ENCODE assay signal across 8 mouse cellular contexts in genomic region chr5:113133080-113133491, GRCm38 (mm10). TPM values are rescaled to one million over a fixed set of nuclear protein-coding genes. Genes with fewer than 3 reads are reported as not detected.
DNase-seq lines count a peak whose midpoint lies in the region; ATAC-seq and TF ChIP-seq lines count a peak whose summit lies in the region.

No protein-coding gene starts in this region.

- H3K9me3 ChIP-seq in intestine, embryonic 16.5 days (ENCODE audit: control insufficient read depth, low read length) = no peaks in the 10 kb centered on the region

- TF ChIP-seq CTCF in lung, adult 2 months (IDR thresholded peaks at IDR 0.05; ENCODE audit: insufficient read depth, low read length) = no peak

- DNase-seq in embryo, embryonic 10.5 days (ENCODE audit: low spot score) = peak; percentile 68
- peak; percentile 67 for DNase-seq in forelimb bud, embryonic 11.5 days (ENCODE audit: low read depth, low spot score)
- DNase-seq in lung, adult 2 months = peak; percentile 38
- DNase-seq in retina, embryonic 14.5 days (ENCODE audit: low spot score) = peak; percentile 77
- DNase-seq in layer of hippocampus, postnatal 14 days (ENCODE audit: low spot score in 2 of 2) = no peak
- no peak for DNase-seq in cerebellum, postnatal 10 days

- H3K4me3 ChIP-seq in intestine, embryonic 16.5 days (ENCODE audit: low read length) = no peak overlapping the region
- H3K4me3 ChIP-seq in lung, adult 2 months (replicated peaks; ENCODE audit: extremely low read depth, low read depth, low read length) = no peak overlapping the region

- peaks cover 52% of the 10 kb centered on the region for H3K4me1 ChIP-seq in intestine, embryonic 16.5 days (ENCODE audit: control insufficient read depth, insufficient read depth, low read length)
- peaks cover 23% of the 10 kb centered on the region for H3K4me1 ChIP-seq in lung, adult 2 months (ENCODE audit: control insufficient read depth, insufficient read depth, low read length)

- peak; percentile 86 for ATAC-seq in intestine, embryonic 16.5 days
- no peak for ATAC-seq in megakaryocyte-erythroid progenitor cell, adult 5-6 weeks (replicated peaks; ENCODE audit: low FRiP score, low TSS enrichment, poor library complexity, severe bottlenecking)

- TF ChIP-seq POLR2A in lung, adult 2 months (IDR thresholded peaks at IDR 0.05; ENCODE audit: borderline replicate concordance, extremely low read depth, low read depth, low read length) = no peak

- H3K27ac ChIP-seq in intestine, embryonic 16.5 days (ENCODE audit: low read length) = peak overlapping the region; percentile 97

- WGBS in intestine, embryonic 16.5 days = 18% methylated on average over 9 of the region's 9 CpGs
- WGBS in lung, adult 2 months = 34% methylated on average over 9 of the region's 9 CpGs

- H3K27me3 ChIP-seq in intestine, embryonic 16.5 days (replicated peaks; ENCODE audit: control insufficient read depth, insufficient read depth, low read length) = no peaks in the 10 kb centered on the region

- H3K36me3 ChIP-seq in intestine, embryonic 16.5 days (ENCODE audit: control insufficient read depth, insufficient read depth, low read length) = no peaks in the 10 kb centered on the region

- H3K9ac ChIP-seq in intestine, embryonic 16.5 days (ENCODE audit: low read depth, low read length) = peak overlapping the region; percentile 62

- H3K4me2 ChIP-seq in intestine, embryonic 16.5 days (ENCODE audit: low read depth, low read length) = peak overlapping the region; percentile 30

RNA-seq across cellular contexts. Expression of gene Crybb3, which starts 51.7 kb away (rescaled TPM):
- 0.35 and 0.56 TPM in 2 replicates for polyA plus RNA-seq in intestine, embryonic 16.5 days (2015; fragmentation: Nextera tagmentation; extraction: Ambion mirVana)
- 5.2 and 5.7 TPM in 2 replicates for polyA plus RNA-seq in lung, adult 2 months (2012; rRNA removed)
- not detected in 2 replicates for total RNA-seq in megakaryocyte-erythroid progenitor cell, adult 5-6 weeks (2014; fragmentation: Nextera tagmentation)
- not detected in 2 replicates for total RNA-seq in megakaryocyte-erythroid progenitor cell, adult 5-6 weeks (2017)
- 1 to 10 TPM; 2.6 to 3.0 TPM for total RNA-seq in layer of hippocampus, postnatal 14 days (2021)

Comparison
In these comparisons a context has a peak if more than half of its experiments do, and no peak if none do; other contexts are left out.
1. DNase-seq: peak in embryo, embryonic 10.5 days (single experiment), forelimb bud, embryonic 11.5 days (single experiment), lung, adult 2 months (single experiment) and retina, embryonic 14.5 days (single experiment); none in layer of hippocampus, postnatal 14 days (0 of 2) and cerebellum, postnatal 10 days (0 of 2).